Mouse (Mus musculus): ENCODE measurements around the gene Ptchd3. TPM values are rescaled to one million over a fixed set of nuclear protein-coding genes. Genes with fewer than 3 reads are reported as not detected.

The Ptchd3 gene
- polyA plus RNA-seq, 1 experiment from 2014 or later, result not detected

- peak overlapping the region; percentile 100 for H3K27ac ChIP-seq
- WGBS (ENCODE audit: missing documents), result 7% methylated on average over 4 of the region's 4 CpGs
These were observed 21.7 kb upstream of the Ptchd3 start for GRCm38 (mm10) chr11:121808204-121808852.

GRCm38 (mm10) chr11:121808866-121809265, 21.2 kb upstream of the Ptchd3 start:
- Histone ChIP-seq H3K4me3 (ENCODE audit: inconsistent target) (no peak overlapping the region), H3K36me3 (ENCODE audit: inconsistent target) (no peaks in the 10 kb centered on the region), H3K27ac (no peak overlapping the region; the same call in 1 of the 2 replicates), H3K79me2 (ENCODE audit: inconsistent target) (no peaks in the 10 kb centered on the region; the same call in 1 of the 2 replicates)
- WGBS (ENCODE audit: missing documents), result 100% methylated on average over 1 of the region's 1 CpGs

More at GRCm38 (mm10) chr11:121808204-121808852, 21.7 kb upstream of the Ptchd3 start:
- H3K79me2 ChIP-seq (ENCODE audit: inconsistent target), result no peaks in the 10 kb centered on the region; the same call in 1 of the 2 replicates
- no peaks in the 10 kb centered on the region for H3K36me3 ChIP-seq (ENCODE audit: inconsistent target)
- H3K4me3 ChIP-seq (ENCODE audit: inconsistent target), result no peak overlapping the region

- H3K79me2 ChIP-seq (ENCODE audit: inconsistent target), result no peaks in the 10 kb centered on the region
- no peak overlapping the region for H3K4me3 ChIP-seq (ENCODE audit: inconsistent target)
- 56% methylated on average over 2 of the region's 2 CpGs for WGBS (ENCODE audit: missing documents)
- H3K27ac ChIP-seq, result no peak overlapping the region
- no peaks in the 10 kb centered on the region for H3K36me3 ChIP-seq (ENCODE audit: inconsistent target)
These were observed 15.9 kb downstream of the Ptchd3 start for GRCm38 (mm10) chr11:121845923-121846322.

- Histone ChIP-seq H3K79me2 (ENCODE audit: inconsistent target) (no peaks in the 10 kb centered on the region), H3K27ac (no peak overlapping the region), H3K36me3 (ENCODE audit: inconsistent target) (no peaks in the 10 kb centered on the region), H3K4me3 (ENCODE audit: inconsistent target) (no peak overlapping the region; the same call in 1 of the 2 replicates)
- 12% methylated on average over 10 of the region's 11 CpGs for WGBS (ENCODE audit: missing documents)
These were observed 17.8 kb downstream of the Ptchd3 start for GRCm38 (mm10) chr11:121847790-121848299.

Other genes starting within 250 kb of the Ptchd3 start
- 2.3 to 3.5 TPM (median 2.8 TPM) in 3 replicates for gene B3gntl1, start 157.1 kb upstream of the Ptchd3 start, polyA plus RNA-seq (2018)
- gene Metrnl, start 128.7 kb upstream of the Ptchd3 start, polyA plus RNA-seq (2018), result 161 to 284 TPM (median 167 TPM) in 3 replicates

Measured in macrophage (primary cell).